Mouse (Mus musculus): ENCODE measurements around the gene Tars2. TPM values are rescaled to one million over a fixed set of nuclear protein-coding genes. Genes with fewer than 3 reads are reported as not detected.

Gene Tars2
- total and polyA plus RNA-seq, 3 experiments, result 31.3 to 45.3 (median 42.1) TPM

DNA sequence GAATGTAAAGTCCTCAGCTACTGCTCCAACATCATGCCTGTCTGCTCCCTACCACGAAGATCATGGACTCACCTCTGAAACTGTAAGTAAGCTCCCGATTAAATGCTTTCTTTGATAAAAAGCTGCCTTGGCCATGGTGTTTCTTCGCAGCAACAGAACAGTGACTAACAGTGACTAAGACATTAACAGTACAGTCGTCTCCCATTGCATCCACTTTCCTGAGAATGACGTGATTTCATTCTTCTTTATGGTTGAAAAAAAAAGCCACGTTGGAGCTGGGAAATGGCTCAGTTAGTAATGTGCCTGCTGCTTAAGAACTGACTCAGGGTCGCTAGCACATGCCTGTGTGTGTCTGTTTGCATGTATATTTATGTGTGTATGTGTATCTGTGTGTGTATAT is 34.1 kb downstream of the Tars2 start:
- Histone ChIP-seq H3K4me3 (no peak overlapping the region), H3K79me2 (replicated peaks; ENCODE audit: control insufficient read depth, insufficient read depth, low read length) (no peaks in the 10 kb centered on the region), H3K9ac (ENCODE audit: low read depth, low read length) (no peak overlapping the region), H3K4me1 (ENCODE audit: control insufficient read depth, insufficient read depth, low read length) (no peaks in the 10 kb centered on the region), H3K27me3 (ENCODE audit: control insufficient read depth, insufficient read depth, low read length) (no peaks in the 10 kb centered on the region), H3K27ac (no peak overlapping the region), H3K36me3 (ENCODE audit: control insufficient read depth, insufficient read depth, low read length) (no peaks in the 10 kb centered on the region)
- TF ChIP-seq EP300 (IDR thresholded peaks at IDR 0.05; ENCODE audit: insufficient read depth, low read depth, low read length), result no peak
- TF ChIP-seq CTCF (IDR thresholded peaks at IDR 0.05), result no peak
- TF ChIP-seq POLR2A (IDR thresholded peaks at IDR 0.05; ENCODE audit: insufficient read depth, low read depth, low read length), result no peak
- 82% methylated on average over 7 of the region's 7 CpGs for WGBS
- no peak for DNase-seq
- intact Hi-C loops (cut with DNase I), result no loop called here

DNA sequence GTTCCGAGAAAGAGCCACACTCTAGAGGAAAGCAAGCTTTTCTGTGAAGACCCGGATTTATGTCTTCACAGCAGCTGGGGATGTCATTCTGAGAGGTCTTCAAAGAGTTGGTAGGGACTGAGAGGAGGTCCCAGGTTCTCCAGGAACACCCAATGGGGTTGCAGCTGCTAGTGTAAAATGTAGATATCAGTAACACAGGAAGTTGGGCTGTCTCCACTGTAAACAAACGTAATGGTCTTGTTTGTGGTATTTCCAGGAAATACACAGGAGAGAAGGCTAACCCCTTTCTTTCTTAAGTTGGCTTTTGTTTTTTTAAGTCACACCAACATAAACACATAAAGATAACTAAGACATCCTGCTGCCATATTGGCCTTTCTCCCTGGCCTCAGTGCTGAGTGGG is 37.6 kb downstream of the Tars2 start:
- Histone ChIP-seq H3K9ac (ENCODE audit: low read depth, low read length) (no peak overlapping the region), H3K27me3 (ENCODE audit: control insufficient read depth, insufficient read depth, low read length) (no peaks in the 10 kb centered on the region), H3K79me2 (replicated peaks; ENCODE audit: control insufficient read depth, insufficient read depth, low read length) (no peaks in the 10 kb centered on the region), H3K4me1 (ENCODE audit: control insufficient read depth, insufficient read depth, low read length) (no peaks in the 10 kb centered on the region), H3K27ac (no peak overlapping the region), H3K36me3 (ENCODE audit: control insufficient read depth, insufficient read depth, low read length) (no peaks in the 10 kb centered on the region), H3K4me3 (no peak overlapping the region)
- TF ChIP-seq POLR2A (IDR thresholded peaks at IDR 0.05; ENCODE audit: insufficient read depth, low read depth, low read length), result no peak
- no peak for TF ChIP-seq EP300 (IDR thresholded peaks at IDR 0.05; ENCODE audit: insufficient read depth, low read depth, low read length)
- no peak for TF ChIP-seq CTCF (IDR thresholded peaks at IDR 0.05)
- no peak for DNase-seq
- intact Hi-C loops (cut with DNase I), result no loop called here
- WGBS, result 60% methylated on average over 3 of the region's 3 CpGs

DNA sequence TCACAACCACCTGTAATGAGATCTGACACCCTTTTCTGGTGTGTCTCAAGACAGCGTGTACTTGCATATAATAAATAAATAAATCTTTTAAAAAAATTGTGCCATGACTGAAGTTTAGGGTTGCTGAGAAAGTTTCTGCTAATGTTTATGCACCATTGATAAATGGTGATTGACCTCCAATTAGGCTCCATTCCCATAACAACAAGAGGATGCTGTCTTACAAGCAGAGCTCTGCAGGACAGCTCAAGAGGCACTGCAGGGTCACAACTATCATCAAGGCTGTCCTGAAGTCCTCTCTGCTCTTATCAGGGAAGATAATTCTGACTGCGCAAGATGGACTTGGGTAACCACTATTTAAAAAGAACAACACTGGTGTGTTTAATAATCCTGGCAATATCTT is 41.9 kb downstream of the Tars2 start:
- Histone ChIP-seq H3K4me3 (no peak overlapping the region), H3K27ac (no peak overlapping the region), H3K27me3 (ENCODE audit: control insufficient read depth, insufficient read depth, low read length) (no peaks in the 10 kb centered on the region), H3K36me3 (ENCODE audit: control insufficient read depth, insufficient read depth, low read length) (no peaks in the 10 kb centered on the region), H3K4me1 (ENCODE audit: control insufficient read depth, insufficient read depth, low read length) (no peaks in the 10 kb centered on the region), H3K9ac (ENCODE audit: low read depth, low read length) (no peak overlapping the region), H3K79me2 (replicated peaks; ENCODE audit: control insufficient read depth, insufficient read depth, low read length) (no peaks in the 10 kb centered on the region)
- no peak for DNase-seq
- intact Hi-C loops (cut with DNase I), result no loop called here
- 84% methylated on average over 2 of the region's 2 CpGs for WGBS
- no peak for TF ChIP-seq CTCF (IDR thresholded peaks at IDR 0.05)

DNA sequence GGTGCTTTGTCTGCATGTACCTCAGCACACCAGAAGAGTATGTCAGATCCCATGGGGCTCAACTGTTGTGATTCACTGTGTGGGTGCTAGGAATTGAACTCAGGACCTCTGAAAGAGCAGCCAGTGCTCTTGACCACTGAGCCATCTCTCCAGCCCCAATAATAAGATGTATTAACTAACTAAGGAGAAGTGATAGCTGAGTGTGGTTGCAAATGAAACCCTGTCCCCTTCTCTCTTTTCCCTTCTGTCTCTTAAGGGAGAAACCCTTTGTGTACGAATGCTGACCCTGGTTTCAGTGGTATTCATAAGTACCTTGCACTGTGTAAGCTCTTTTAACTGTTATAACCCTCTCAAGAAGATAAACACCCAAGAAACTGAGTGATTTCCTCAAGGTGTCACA is 43.9 kb downstream of the Tars2 start:
- DNase-seq, result no peak
- intact Hi-C loops (cut with DNase I), result no loop called here
- TF ChIP-seq CTCF (IDR thresholded peaks at IDR 0.05), result no peak
- no peak for TF ChIP-seq EP300 (IDR thresholded peaks at IDR 0.05; ENCODE audit: insufficient read depth, low read depth, low read length)
- TF ChIP-seq POLR2A (IDR thresholded peaks at IDR 0.05; ENCODE audit: insufficient read depth, low read depth, low read length), result no peak
- Histone ChIP-seq H3K9ac (ENCODE audit: low read depth, low read length) (no peak overlapping the region), H3K27ac (no peak overlapping the region), H3K79me2 (replicated peaks; ENCODE audit: control insufficient read depth, insufficient read depth, low read length) (no peaks in the 10 kb centered on the region), H3K4me1 (ENCODE audit: control insufficient read depth, insufficient read depth, low read length) (peaks cover 2% of the 10 kb centered on the region; the same call in 1 of the 2 replicates), H3K4me3 (no peak overlapping the region), H3K27me3 (ENCODE audit: control insufficient read depth, insufficient read depth, low read length) (no peaks in the 10 kb centered on the region), H3K36me3 (ENCODE audit: control insufficient read depth, insufficient read depth, low read length) (no peaks in the 10 kb centered on the region)
- WGBS, result 76% methylated on average over 1 of the region's 1 CpGs

DNA sequence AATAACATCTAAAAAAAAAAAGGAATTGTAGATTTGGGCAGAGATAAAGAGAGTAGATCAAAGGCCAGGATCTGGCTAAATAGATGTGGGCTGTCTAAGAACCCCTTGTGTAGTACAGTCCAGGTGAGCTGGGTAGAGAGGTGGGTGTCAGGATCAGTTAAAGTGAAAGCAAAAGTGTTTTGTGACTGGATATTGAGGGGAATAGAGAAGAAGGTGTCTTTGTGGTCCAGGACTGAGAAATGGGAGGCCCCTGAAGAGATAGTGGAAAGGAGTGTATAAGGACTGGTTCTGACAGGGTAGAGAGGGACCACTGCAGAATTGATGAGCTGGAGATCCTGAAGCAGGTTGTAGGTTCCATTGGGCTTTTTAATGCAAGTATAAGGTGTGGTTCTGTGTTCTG is 50.0 kb downstream of the Tars2 start:
- no peak overlapping the region for H3K9ac ChIP-seq (ENCODE audit: low read depth, low read length)
- no peak for TF ChIP-seq CTCF (IDR thresholded peaks at IDR 0.05)
- no peak for TF ChIP-seq EP300 (IDR thresholded peaks at IDR 0.05; ENCODE audit: insufficient read depth, low read depth, low read length)
- TF ChIP-seq POLR2A (IDR thresholded peaks at IDR 0.05; ENCODE audit: insufficient read depth, low read depth, low read length), result no peak
- intact Hi-C loops (cut with DNase I), result no loop called here
- no peak for DNase-seq
- peaks cover 2% of the 10 kb centered on the region; the same call in 1 of the 2 replicates for H3K4me1 ChIP-seq (ENCODE audit: control insufficient read depth, insufficient read depth, low read length)
- no peaks in the 10 kb centered on the region for H3K79me2 ChIP-seq (replicated peaks; ENCODE audit: control insufficient read depth, insufficient read depth, low read length)
- no peak overlapping the region for H3K27ac ChIP-seq
- no peaks in the 10 kb centered on the region for H3K36me3 ChIP-seq (ENCODE audit: control insufficient read depth, insufficient read depth, low read length)
- no peaks in the 10 kb centered on the region for H3K27me3 ChIP-seq (ENCODE audit: control insufficient read depth, insufficient read depth, low read length)
- H3K4me3 ChIP-seq, result no peak overlapping the region

DNA sequence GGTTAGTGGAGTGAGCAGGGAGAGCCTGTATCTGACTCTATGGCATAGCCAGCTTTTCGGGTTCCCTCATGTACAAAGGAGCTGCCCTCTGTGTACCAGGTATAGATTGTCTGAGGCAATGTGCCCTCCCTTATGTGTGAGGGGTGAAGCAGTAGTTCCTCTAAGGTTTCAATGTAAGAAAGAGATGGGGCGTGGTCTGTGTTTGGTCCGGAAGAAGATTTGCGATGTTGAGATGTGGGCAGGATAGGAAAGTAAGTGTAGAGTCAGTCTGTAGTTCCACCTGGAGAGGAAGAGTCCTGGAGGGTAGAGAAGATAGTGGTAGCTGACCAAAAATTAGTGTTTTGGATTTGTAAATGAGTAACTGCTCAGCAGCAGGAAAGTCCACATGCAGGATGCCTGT is 51.0 kb downstream of the Tars2 start:
- Histone ChIP-seq H3K27me3 (ENCODE audit: control insufficient read depth, insufficient read depth, low read length) (no peaks in the 10 kb centered on the region), H3K27ac (no peak overlapping the region), H3K9ac (ENCODE audit: low read depth, low read length) (no peak overlapping the region), H3K36me3 (ENCODE audit: control insufficient read depth, insufficient read depth, low read length) (no peaks in the 10 kb centered on the region), H3K4me1 (ENCODE audit: control insufficient read depth, insufficient read depth, low read length) (peaks cover 2% of the 10 kb centered on the region; the same call in 1 of the 2 replicates), H3K4me3 (no peak overlapping the region), H3K79me2 (replicated peaks; ENCODE audit: control insufficient read depth, insufficient read depth, low read length) (no peaks in the 10 kb centered on the region)
- 92% methylated on average over 4 of the region's 4 CpGs for WGBS
- intact Hi-C loops (cut with DNase I), result no loop called here
- no peak for DNase-seq
- no peak for TF ChIP-seq POLR2A (IDR thresholded peaks at IDR 0.05; ENCODE audit: insufficient read depth, low read depth, low read length)
- TF ChIP-seq EP300 (IDR thresholded peaks at IDR 0.05; ENCODE audit: insufficient read depth, low read depth, low read length), result no peak
- no peak for TF ChIP-seq CTCF (IDR thresholded peaks at IDR 0.05)
